Mouse (Mus musculus) Muller cell, postnatal 12 days (primary cell): ENCODE data around the gene Utp11.

Source experiments
- DNase-seq: peaks from one replicate; pipeline ENCODE4 v3.0.0-alpha.2; 2015; ENCODE audit errors: inconsistent ontology term

The Utp11 gene

GRCm38 (mm10) chr4:124704797-124705474 lies 11.5 kb upstream of the Utp11 start:
- peak; percentile 41 for DNase-seq

DNA sequence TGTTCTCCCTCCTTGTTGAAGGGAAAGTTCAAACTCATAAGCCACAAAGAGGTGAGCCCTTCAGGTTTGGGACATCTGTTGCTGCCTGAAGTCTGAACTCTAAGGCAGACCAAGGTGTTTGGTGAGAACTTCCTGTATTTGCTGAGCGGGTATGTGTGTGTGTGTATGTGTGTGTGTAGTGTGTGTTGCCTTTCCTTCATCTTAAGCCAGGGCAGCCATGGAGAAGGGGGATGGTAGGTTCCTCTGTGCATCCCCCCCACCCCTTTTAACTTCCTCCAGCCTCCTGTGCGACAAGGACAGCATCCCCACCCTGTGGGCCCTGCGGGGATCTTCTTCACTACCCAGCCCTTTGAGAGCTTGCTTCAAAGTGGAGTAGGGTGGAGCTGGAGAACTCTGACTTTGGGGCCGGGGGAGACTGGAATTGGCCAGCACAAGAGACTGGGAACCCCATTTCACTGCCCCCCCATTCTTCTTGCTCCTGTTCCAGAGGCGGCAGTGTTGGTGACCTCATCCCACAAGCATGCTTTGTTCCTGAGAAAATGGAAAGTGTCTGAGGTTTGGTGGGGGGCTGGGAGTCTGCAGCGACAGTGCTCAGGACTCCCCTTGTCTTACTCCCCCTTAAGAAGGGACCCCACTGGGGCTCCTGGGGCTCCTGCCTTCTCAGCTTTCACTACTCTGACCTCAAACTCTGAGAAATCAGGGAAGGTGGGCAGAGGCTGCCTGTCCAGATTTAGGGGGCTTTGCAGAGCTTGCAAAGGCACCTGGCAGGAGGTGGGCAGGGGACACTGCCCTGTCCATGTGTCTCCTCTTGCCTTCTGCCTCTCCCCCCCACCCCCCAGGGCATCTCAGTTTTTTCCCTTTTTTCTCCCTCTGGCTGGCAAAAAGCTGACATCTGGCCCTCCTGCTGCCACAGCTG lies 10.7 kb upstream of the Utp11 start:
- peak; percentile 68 for DNase-seq

DNA sequence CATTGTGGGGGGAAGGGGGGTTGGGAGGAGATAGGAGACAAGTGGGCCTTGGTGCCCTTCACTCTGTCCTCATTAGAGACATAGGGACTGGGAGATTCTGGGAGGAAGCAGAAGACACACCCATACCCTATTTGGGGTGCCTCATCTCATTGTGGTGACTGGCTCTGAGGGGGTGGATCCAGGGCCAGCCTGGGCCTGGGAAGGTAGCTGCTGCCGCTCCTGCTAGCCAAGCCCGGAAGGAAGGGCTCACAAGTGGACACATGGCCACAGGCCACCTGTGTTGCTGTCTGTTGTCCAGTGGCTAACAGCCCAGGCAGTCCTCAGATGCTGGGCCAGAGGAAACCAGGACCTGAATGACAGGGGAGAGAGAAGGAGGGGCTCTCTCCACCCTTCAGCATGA lies 10.0 kb upstream of the Utp11 start:
- peak; percentile 38 for DNase-seq

DNA sequence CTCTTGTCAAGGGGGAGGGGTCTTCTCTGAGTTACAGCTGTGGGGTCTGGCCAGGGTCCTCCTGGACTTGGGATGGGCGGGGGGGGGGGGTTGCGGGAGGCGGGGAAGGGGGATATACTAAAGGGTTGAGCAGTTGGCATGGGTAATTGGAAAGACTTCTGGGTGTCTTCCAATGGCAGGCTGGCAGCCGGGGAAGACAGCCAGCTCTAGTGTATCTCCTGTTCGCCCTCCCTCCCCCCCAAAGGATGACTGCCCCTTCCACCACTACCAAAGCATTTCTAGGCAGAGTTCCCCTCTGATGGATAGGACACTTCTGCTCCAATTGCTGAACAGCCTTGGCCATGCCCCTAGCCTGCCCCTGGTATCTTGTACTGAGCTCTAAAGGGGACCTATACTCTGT lies 8.5 kb upstream of the Utp11 start:
- DNase-seq, result no peak

DNA sequence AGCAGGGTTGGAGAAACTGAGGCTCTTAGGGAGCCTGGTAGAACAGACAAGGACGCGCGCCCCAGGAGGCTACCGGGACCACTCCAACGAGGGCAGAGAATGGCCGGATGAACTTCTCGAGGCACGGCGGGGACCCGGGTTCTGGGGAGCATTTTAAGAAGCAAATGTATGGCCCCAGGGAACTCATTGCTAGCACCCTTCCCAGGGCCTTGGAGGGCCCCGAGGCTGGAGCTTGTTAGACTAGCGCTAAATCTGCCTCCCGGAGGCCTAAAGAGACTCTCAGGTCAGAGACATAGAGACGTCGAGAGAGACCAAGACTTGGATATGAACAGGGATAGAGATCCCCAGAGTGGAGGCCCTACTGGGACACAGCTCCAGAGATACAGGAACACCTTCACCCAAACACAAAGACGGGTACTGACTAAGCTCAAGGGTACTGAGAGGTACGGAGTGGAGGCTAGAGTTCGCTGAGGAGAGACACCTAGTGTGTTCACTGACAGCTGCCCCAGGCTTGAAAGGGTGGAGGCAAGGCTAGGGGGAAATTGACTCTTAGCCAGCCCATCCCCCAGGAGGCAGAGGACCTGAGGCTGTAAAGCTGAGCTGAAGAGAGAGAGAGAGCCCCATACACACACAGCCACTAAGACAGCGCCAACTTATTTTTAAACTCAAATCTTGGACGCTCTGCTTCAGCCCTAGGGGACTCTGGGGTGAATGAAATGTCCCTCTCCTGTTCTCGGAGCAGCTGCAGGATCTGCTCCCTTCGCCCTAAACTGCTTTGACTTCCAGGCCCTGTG lies 7.8 kb upstream of the Utp11 start:
- peak; percentile 41 for DNase-seq

DNA sequence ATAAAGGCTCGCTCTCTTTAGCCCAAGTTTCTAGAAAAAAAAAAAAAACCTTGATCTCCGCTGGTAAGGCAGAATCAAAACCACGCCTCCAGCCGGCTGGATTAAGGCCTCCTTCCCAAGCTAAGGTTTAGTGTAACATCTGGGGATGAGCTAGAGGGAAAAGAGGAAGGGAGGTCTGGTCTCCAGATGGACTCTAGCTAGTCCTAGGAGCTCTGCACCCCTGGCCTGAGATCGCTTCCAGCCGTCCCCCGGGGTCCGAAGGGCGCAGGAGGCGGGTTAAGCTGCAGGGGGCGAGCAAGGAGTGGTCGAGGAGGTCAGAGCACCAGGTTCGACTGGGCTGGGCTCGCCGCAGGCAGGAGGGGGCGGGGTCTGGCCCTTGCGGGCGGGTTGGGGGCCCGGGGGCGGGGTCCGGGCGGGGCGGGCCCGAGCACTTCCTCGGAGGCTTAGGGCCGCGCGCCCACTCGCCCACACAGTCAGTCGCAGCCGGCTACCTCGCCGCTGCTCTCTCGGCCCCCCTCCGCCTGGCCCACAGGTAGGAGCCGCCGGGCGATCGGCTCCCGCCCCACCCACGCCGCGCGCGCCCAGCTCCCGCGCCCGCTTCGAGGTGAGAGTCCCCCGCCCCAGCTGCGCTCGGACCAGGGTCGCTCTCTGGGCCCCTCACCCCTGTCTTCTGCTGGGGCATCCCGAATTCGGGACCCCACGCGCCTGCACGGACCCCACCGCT lies 7.0 kb upstream of the Utp11 start, which contains the start of gene Fhl3:
Fhl3 (plus strand) TSS at position 454 of the 724 bp plus-strand sequence.
- DNase-seq, result peak; percentile 72

DNA sequence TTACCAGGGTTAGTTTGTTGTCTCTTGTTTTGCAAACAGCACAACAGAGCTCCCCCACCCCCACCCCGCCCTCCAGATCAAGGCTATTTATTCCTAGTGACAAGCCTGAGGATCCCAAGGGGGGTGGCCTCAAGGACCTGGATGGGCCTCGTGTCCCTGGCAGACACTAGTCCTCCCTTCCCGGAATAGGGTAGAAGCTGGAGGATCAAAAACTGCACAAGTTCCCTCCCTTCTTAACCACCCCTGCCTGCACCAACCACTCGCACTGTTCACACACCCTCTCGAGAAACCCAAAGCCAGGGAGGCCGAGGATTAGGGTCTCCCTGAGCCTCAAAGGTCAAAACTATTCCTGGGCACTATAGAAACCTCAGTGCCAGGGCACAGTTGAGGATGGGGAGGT lies 6.4 kb upstream of the Utp11 start:
- no peak for DNase-seq

GRCm38 (mm10) chr4:124695786-124696516 lies 2.6 kb upstream of the Utp11 start:
- DNase-seq, result no peak

DNA sequence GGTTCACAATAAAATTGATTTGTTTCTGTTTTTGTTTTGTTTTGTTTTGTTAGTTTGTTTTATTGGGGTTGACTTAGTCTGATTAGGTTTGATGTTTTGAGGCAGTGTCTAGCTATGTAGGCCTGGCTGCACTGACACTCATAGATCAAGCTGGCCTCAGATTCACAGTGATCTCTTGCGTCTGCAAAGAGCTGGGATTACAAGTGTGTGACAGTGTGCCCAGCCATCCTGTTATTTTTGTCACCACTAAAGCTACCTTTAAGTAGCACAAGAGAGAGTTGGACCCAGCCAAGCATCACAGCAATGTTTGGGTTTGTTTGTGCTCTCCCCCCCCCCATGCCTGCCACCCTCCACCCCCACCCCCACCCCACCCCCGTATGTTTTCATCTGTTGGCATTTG lies 1.2 kb upstream of the Utp11 start:
- no peak for DNase-seq

GRCm38 (mm10) chr4:124692416-124692861 lies 961 bp downstream of the Utp11 start:
- no peak for DNase-seq

- DNase-seq, result no peak
Observed at GRCm38 (mm10) chr4:124691455-124691854, 1.9 kb downstream of the Utp11 start.

DNA sequence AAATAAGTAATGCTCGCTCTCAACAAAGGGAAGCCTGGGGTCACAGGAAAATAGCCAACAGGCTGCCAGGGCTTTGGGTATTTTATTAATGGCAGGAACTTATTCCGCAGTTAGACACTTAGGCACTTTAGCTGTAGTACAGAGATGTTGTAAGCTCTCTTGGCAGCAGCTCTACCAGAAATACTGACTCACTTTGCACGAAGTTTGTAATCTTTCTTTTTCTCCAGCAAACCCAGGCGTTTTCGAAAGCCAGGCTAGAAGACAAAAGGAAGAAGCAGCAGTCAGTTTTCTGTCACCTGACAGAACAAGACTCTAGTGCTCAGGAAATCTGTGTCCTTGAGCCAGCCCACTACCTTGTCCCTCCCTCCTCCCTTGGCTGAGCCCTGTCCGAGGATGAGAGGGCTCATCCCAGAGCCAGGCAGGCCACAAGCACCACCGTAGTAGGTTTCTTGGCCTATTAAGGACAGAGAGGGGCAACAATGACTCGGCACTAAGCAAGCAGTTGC lies 7.5 kb downstream of the Utp11 start:
- DNase-seq, result no peak

DNA sequence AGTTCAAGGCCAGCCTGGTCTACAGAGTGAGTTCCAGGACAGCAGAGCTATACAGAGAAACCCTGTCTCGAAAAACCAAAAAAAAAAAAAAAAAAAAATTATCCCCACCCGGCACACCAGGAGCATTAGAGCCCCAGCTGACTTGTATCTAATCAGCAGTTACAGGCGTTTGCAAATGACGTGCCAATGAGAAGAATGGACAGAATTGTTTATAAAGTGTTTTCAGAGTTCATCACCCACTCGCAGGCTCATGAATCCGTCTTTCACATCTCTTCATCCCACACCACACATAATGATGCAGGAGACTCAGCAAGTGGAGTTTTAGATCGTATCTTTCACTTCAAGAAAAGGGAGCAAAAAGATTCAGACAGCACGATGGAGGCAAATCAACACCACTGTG lies 7.9 kb downstream of the Utp11 start:
- no peak for DNase-seq

- no peak for DNase-seq
Observed at GRCm38 (mm10) chr4:124685004-124685403, 8.4 kb downstream of the Utp11 start.

DNA sequence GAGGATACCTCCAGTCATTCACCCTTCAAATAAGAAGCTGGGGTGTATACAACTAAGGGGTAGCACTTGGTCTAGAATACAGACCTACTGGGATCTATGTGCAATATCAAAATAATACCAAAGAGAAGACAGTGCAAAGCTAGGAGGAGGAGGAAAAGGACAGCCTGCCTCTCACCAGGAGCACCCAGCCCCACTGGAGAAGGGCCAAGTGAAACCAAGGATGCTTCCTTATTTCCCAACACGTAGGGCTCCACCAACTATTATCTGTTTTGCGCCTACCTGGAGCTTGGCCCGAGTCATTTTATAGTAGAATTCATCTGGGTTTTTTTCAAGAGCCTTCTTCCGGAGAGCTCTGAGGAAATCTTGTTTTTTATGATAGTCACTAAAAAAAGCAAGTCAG lies 9.9 kb downstream of the Utp11 start:
- no peak for DNase-seq

DNA sequence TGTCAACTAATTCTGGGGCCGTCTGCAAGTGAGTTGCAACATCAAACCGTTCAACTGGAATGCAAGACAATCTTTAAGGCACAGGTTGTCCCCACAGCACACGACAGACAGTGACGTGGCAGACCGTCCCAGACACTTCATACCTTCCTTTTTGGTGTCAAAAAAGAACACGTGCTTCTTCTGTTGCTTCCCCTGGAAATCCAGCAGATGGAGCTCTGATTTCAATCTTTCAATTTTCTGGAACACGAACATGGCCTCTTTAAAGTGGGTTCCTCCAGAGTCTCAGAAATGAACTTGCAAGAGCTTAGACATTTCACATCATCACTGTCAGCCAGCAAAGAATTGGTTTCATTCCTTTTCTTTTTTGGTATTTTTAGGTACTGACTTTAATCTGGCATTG lies 11.1 kb downstream of the Utp11 start:
- no peak for DNase-seq

- no peak for DNase-seq
Observed at GRCm38 (mm10) chr4:124675958-124676357, 17.4 kb downstream of the Utp11 start.

DNA sequence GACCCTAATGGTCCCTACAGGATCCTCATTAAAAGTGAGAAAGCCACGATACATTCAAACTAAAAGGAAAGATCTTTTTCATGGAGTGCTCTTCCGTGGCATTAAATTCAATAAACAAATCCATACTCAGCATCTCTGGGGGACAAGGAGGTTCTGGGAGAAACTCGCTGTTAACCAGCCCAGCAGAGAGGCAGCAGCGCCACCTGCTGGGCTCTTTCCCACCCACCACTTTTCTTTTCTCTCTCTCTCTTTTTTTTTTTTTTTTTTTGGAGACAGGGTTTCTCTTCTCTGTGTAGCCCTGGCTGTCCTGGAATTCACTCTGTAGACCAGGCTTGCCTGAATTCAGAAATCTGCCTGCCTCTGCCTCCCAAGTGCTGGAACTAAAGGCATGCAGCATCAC lies 18.4 kb downstream of the Utp11 start:
- DNase-seq, result peak; percentile 61

GRCm38 (mm10) chr4:124674334-124675032 lies 18.9 kb downstream of the Utp11 start:
- DNase-seq, result no peak
